Mouse (Mus musculus) stomach, postnatal 0 days (tissue): ENCODE data around the gene Gipc2.

Experiments used
- CTCF ChIP-seq: IDR thresholded peaks from 2 replicates; pipeline ENCODE4 v1.5.1; 2016; ENCODE audit warnings: antibody characterized with exemption, low read depth, mild to moderate bottlenecking, moderate library complexity
- EP300 ChIP-seq: optimal IDR thresholded peaks from 2 replicates; pipeline ENCODE3; 2016; ENCODE audit warnings: antibody characterized with exemption

- TF ChIP-seq CTCF (no peak), EP300 (no peak)
These were observed 65.8 kb downstream of the Gipc2 start for GRCm38 (mm10) chr3:152100119-152100818.
